Mouse (Mus musculus) CD4-positive helper T cell, adult 2 months (primary cell): ENCODE measurements around the gene Itih5.

Experiments
- DNase-seq: peaks from one replicate; pipeline ENCODE4 v3.0.0-alpha.2; 2012; ENCODE audit warnings: low read depth, missing footprints, low spot score

The Itih5 gene

GRCm38 (mm10) chr2:10168016-10168415 is 14.6 kb downstream of the Itih5 start:
- DNase-seq = no peak

- DNase-seq = no peak
Observed at GRCm38 (mm10) chr2:10169991-10170390, 16.6 kb downstream of the Itih5 start.

GRCm38 (mm10) chr2:10193553-10193952 is 40.2 kb downstream of the Itih5 start:
- DNase-seq = no peak

GRCm38 (mm10) chr2:10195162-10195561 is 41.8 kb downstream of the Itih5 start:
- no peak for DNase-seq

GRCm38 (mm10) chr2:10199326-10199725 is 46.0 kb downstream of the Itih5 start:
- DNase-seq = no peak

GRCm38 (mm10) chr2:10200736-10201285 is 47.4 kb downstream of the Itih5 start:
- no peak for DNase-seq

- no peak for DNase-seq
Observed at GRCm38 (mm10) chr2:10204301-10204700, 50.9 kb downstream of the Itih5 start.

GRCm38 (mm10) chr2:10213468-10213867 is 60.1 kb downstream of the Itih5 start:
- DNase-seq = no peak

- DNase-seq = no peak
Observed at GRCm38 (mm10) chr2:10215876-10216565, 62.6 kb downstream of the Itih5 start.

GRCm38 (mm10) chr2:10216566-10217247 is 63.3 kb downstream of the Itih5 start:
- DNase-seq = no peak

GRCm38 (mm10) chr2:10221862-10222261 is 68.5 kb downstream of the Itih5 start:
- DNase-seq = no peak

GRCm38 (mm10) chr2:10226907-10227306 is 73.5 kb downstream of the Itih5 start:
- DNase-seq = no peak

- no peak for DNase-seq
Observed at GRCm38 (mm10) chr2:10231971-10232370, 78.6 kb downstream of the Itih5 start.

- no peak for DNase-seq
Observed at GRCm38 (mm10) chr2:10236554-10236953, 83.2 kb downstream of the Itih5 start.

GRCm38 (mm10) chr2:10242970-10243369 is 89.6 kb downstream of the Itih5 start:
- no peak for DNase-seq

- DNase-seq = no peak
Observed at GRCm38 (mm10) chr2:10250441-10250840, 97.1 kb downstream of the Itih5 start.

GRCm38 (mm10) chr2:10250926-10251325 is 97.6 kb downstream of the Itih5 start:
- no peak for DNase-seq

- DNase-seq = no peak
Observed at GRCm38 (mm10) chr2:10251466-10251865, 98.1 kb downstream of the Itih5 start.

- no peak for DNase-seq
Observed at GRCm38 (mm10) chr2:10252016-10252415, 98.6 kb downstream of the Itih5 start.

- no peak for DNase-seq
Observed at GRCm38 (mm10) chr2:10253351-10253750, 100.0 kb downstream of the Itih5 start.

GRCm38 (mm10) chr2:10256949-10257348 is 103.6 kb downstream of the Itih5 start:
- DNase-seq = no peak

- DNase-seq = no peak
Observed at GRCm38 (mm10) chr2:10258312-10258711, 104.9 kb downstream of the Itih5 start.

GRCm38 (mm10) chr2:10260109-10260508 is 106.7 kb downstream of the Itih5 start:
- DNase-seq = no peak
